Mouse (Mus musculus): ENCODE measurements around the gene Mtx1. TPM values are rescaled to one million over a fixed set of nuclear protein-coding genes. Genes with fewer than 3 reads are reported as not detected.
"Not testable (repeated sequence)": the region's sequence is repeated elsewhere in the genome, so short reads cannot be mapped to it uniquely, and the experiment has no call there.

Gene Mtx1
- total RNA-seq, 2 experiments from 2014 or later: 102 TPM

DNA sequence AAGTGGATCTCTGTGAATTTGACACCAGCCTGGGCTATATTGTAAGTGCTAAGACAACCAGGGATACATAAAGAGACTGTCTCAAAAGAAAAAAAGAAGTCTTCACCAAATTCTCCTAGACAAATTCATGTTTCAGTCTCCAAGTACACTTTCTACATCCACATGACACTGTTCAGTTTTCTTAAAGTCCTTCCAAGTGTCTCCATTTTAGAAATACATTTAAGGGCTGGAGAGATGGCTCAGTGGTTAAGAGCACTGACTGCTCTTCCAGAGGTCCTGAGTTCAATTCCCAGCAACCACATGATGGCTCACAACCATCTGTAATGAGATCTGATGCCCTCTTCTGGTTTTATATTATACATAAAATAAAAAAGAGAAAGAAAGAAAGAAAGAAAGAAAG, 65.7 kb downstream of the Mtx1 start:
- DNase-seq (ENCODE audit: extremely low spot score in 1 of 2, low spot score in 1 of 2): not testable (repeated sequence)

DNA sequence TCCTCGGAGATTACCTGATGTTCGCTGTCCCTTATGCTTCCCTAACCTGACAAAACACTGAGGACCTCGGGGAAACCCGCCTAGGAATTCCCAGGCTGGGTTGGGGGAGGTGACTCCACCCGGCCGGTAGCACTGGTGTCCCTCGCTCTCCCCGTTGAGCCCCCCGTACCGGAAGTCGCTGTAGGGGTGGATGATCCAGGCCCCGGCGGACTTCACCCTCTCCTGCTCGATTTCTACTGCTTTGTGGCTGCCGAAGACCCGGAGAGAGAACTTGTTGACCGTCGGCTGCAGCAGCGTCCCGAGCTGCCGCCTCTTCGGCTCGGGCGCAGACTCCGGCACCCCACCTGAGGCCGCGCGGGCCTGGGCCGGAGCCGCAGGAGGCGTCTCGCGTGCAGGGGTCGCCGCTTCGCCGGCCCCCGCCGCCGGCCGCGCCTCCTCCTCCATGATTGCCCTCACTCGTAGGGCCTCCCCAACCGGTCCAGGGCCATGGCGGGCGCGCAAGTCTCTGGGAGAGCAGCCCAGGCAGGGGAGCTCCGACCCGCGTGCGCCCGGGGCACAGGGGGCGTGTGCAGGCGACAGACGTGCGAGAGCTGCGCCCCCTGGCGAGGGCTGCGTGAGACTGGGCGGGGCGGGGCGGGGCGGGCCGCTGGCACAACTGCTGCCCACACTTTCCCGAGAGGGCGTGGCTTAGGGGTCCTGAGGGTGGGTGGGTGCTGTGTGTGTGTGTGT, 67.1 kb downstream of the Mtx1 start, which contains the start of gene Hcn3:
Hcn3 (minus strand) TSS at position 581 of the 729 bp plus-strand sequence.
- DNase-seq (ENCODE audit: extremely low spot score in 1 of 2, low spot score in 1 of 2): peak; percentile 44 to 63

- DNase-seq (ENCODE audit: extremely low spot score in 1 of 2, low spot score in 1 of 2): peak in 1 of 2 experiments; percentile 37
Measured at GRCm38 (mm10) chr3:89159211-89159610, 67.7 kb downstream of the Mtx1 start.

Small RNAs within 50 kb of the gene (microRNA-seq; reads per million reads assigned to microRNA genes)
- gene Mir92b: 8,720 to 14,450 reads per million in 2 experiments

Other genes with a start within 250 kb of the Mtx1 start
- 100 to 1,000 TPM; 132 to 145 TPM for gene Rusc1, start 133.8 kb downstream of the Mtx1 start, total RNA-seq (2021)
- gene Gm43738, start 126.0 kb downstream of the Mtx1 start, total RNA-seq (2021): not detected
- 10 to 100 TPM; 86.4 to 99.0 TPM for gene Fdps, start 125.1 kb downstream of the Mtx1 start, total RNA-seq (2021)
- gene Pklr, start 90.9 kb downstream of the Mtx1 start, total RNA-seq (2021): not detected
- gene Hcn3, start 66.9 kb downstream of the Mtx1 start, total RNA-seq (2021): 10 to 100 TPM; 10.7 to 16.7 TPM
- 10 to 100 TPM; 39.0 to 46.7 TPM for gene Clk2, start 62.3 kb downstream of the Mtx1 start, total RNA-seq (2021)
- 10 to 100 TPM; 67.8 to 73.3 TPM for gene Scamp3, start 49.6 kb downstream of the Mtx1 start, total RNA-seq (2021)
- gene Fam189b, start 43.9 kb downstream of the Mtx1 start, total RNA-seq (2021): 10 to 100 TPM; 57.1 to 61.7 TPM
- 10 to 100 TPM; 59.9 to 63.6 TPM for gene Gba, start 24.2 kb downstream of the Mtx1 start, total RNA-seq (2021)
- 10 to 100 TPM; 37.0 to 50.7 TPM for gene Thbs3, start 11.9 kb downstream of the Mtx1 start, total RNA-seq (2021)
- gene Muc1, start 2.0 kb upstream of the Mtx1 start, total RNA-seq (2021): under 1 TPM; 0.89 to 0.91 TPM
- 10 to 100 TPM; 79.2 to 87.4 TPM for gene Krtcap2, start 18.9 kb upstream of the Mtx1 start, total RNA-seq (2021)
- gene Trim46, start 19.2 kb upstream of the Mtx1 start, total RNA-seq (2021): 10 to 100 TPM; 86.4 to 96.0 TPM
- gene Dpm3, start 32.3 kb upstream of the Mtx1 start, total RNA-seq (2021): 10 to 100 TPM; 51.1 to 71.0 TPM
- 10 to 100 TPM; 39.5 to 49.3 TPM for gene Slc50a1, start 43.5 kb upstream of the Mtx1 start, total RNA-seq (2021)
- 1 to 10 TPM; 7.1 to 7.6 TPM for gene Efna1, start 54.1 kb upstream of the Mtx1 start, total RNA-seq (2021)
- 10 to 100 TPM; 77.1 to 82.6 TPM for gene Efna3, start 95.9 kb upstream of the Mtx1 start, total RNA-seq (2021)
- gene Efna4, start 110.9 kb upstream of the Mtx1 start, total RNA-seq (2021): under 1 TPM; 0.68 to 0.98 TPM
- 100 to 1,000 TPM; 109 to 112 TPM for gene Adam15, start 122.9 kb upstream of the Mtx1 start, total RNA-seq (2021)
- gene Dcst2, start 134.9 kb upstream of the Mtx1 start, total RNA-seq (2021): under 1 TPM; 0.20 to 0.42 TPM
- gene Dcst1, start 138.2 kb upstream of the Mtx1 start, total RNA-seq (2021): not detected
- gene Zbtb7b, start 167.7 kb upstream of the Mtx1 start, total RNA-seq (2021): 10 to 100 TPM; 12.3 to 14.4 TPM
- 1 to 10 TPM; 3.7 to 5.0 TPM for gene Lenep, start 175.7 kb upstream of the Mtx1 start, total RNA-seq (2021)
- gene Flad1, start 184.8 kb upstream of the Mtx1 start, total RNA-seq (2021): 10 to 100 TPM; 32.4 to 33.3 TPM
- 1 to 10 TPM; 2.4 to 3.0 TPM for gene Cks1b, start 191.3 kb upstream of the Mtx1 start, total RNA-seq (2021)
- gene Shc1, start 191.4 kb upstream of the Mtx1 start, total RNA-seq (2021): 10 to 100 TPM; 11.9 to 13.5 TPM
- 10 to 100 TPM; 55.4 to 59.7 TPM for gene Pygo2, start 203.1 kb upstream of the Mtx1 start, total RNA-seq (2021)
- gene Pbxip1, start 209.6 kb upstream of the Mtx1 start, total RNA-seq (2021): 10 to 100 TPM; 40.0 to 46.4 TPM
- 10 to 100 TPM; 31.3 to 37.9 TPM for gene Pmvk, start 227.5 kb upstream of the Mtx1 start, total RNA-seq (2021)